Mouse (Mus musculus) MEL (cell line): ENCODE measurements around the gene Itga8. TPM values are rescaled to one million over a fixed set of nuclear protein-coding genes. Genes with fewer than 3 reads are reported as not detected.

Experiments
- DNase-seq: peaks from one replicate; pipeline ENCODE4 v3.0.0; 2011; ENCODE audit warnings: low read depth, low spot score
- H3K27ac ChIP-seq: 2 replicates; pipeline ENCODE4 v1.5.1; 2012; ENCODE audit warnings: low read depth, mild to moderate bottlenecking, control low read depth, low read length, moderate library complexity; ENCODE audit not compliant: control insufficient read depth
- H3K27me3 ChIP-seq, 2 experiments: fragments of 150-350 bp in 1 of 2; sonication (generic) in 1 of 2; 2 replicates each; pipeline ENCODE4 v1.6.1; 2012; ENCODE audit warnings: low read length in 2 of 2, mild to moderate bottlenecking in 2 of 2, improper control_type of control experiment in 1 of 2, moderate library complexity in 1 of 2; ENCODE audit not compliant: insufficient read depth in 2 of 2, control insufficient read depth in 1 of 2
- H3K36me3 ChIP-seq, 2 experiments: 2 replicates each; pipeline ENCODE4 v1.6.1; 2012 to 2014; ENCODE audit warnings: low read length in 2 of 2, improper control_type of control experiment in 1 of 2, inconsistent platforms in 1 of 2, mild to moderate bottlenecking in 1 of 2; ENCODE audit not compliant: insufficient read depth in 2 of 2, control insufficient read depth in 1 of 2
- H3K4me1 ChIP-seq, 2 experiments: fragments of 150-350 bp in 1 of 2; sonication (generic) in 1 of 2; 2 replicates each; pipeline ENCODE4 v1.6.1; 2012; ENCODE audit warnings: low read length in 2 of 2, improper control_type of control experiment in 1 of 2, mild to moderate bottlenecking in 1 of 2; ENCODE audit not compliant: insufficient read depth in 2 of 2, control insufficient read depth in 1 of 2
- H3K4me3 ChIP-seq, 2 experiments: fragments of 150-350 bp in 1 of 2; sonication (generic) in 1 of 2; 2 replicates each; pipeline ENCODE4 v1.5.1; 2012; ENCODE audit warnings: low read depth in 2 of 2, low read length in 2 of 2, mild to moderate bottlenecking in 2 of 2, moderate library complexity in 2 of 2, control low read depth in 1 of 2, improper control_type of control experiment in 1 of 2; ENCODE audit not compliant: control insufficient read depth in 1 of 2, insufficient read depth in 1 of 2
- H3K79me2 ChIP-seq: 2 replicates; pipeline ENCODE4 v1.6.1; 2012; ENCODE audit warnings: mild to moderate bottlenecking, low read length, moderate library complexity; ENCODE audit not compliant: control insufficient read depth, poor library complexity, insufficient read depth
- H3K9ac ChIP-seq: 2 replicates; pipeline ENCODE4 v1.6.1; 2012; ENCODE audit warnings: low read depth, mild to moderate bottlenecking, control low read depth, low read length, moderate library complexity; ENCODE audit not compliant: control insufficient read depth, poor library complexity, severe bottlenecking
- H3K9me3 ChIP-seq: fragments of 150-350 bp; sonication (generic); replicated peaks from 2 replicates; pipeline ENCODE4 v1.6.1; 2012; ENCODE audit warnings: mild to moderate bottlenecking, low read length, improper control_type of control experiment, moderate library complexity; ENCODE audit not compliant: insufficient read depth
- BHLHE40 ChIP-seq: IDR thresholded peaks from 2 replicates; pipeline ENCODE4 v1.6.1; 2012; ENCODE audit warnings: low read depth, mild to moderate bottlenecking, inconsistent platforms, low read length, improper control_type of control experiment, borderline replicate concordance
- CHD1 ChIP-seq: IDR thresholded peaks from 2 replicates; pipeline ENCODE4 v1.6.1; 2012; ENCODE audit warnings: low read depth, mild to moderate bottlenecking, inconsistent platforms, low read length, improper control_type of control experiment
- CTCF ChIP-seq, 3 experiments: IDR thresholded peaks in 2 of 3; conservative IDR thresholded peaks in 1 of 3; 2 replicates each; pipeline ENCODE4 v1.5.1; 2011 to 2012; ENCODE audit warnings: low read length in 3 of 3, low read depth in 2 of 3, mild to moderate bottlenecking in 2 of 3, improper control_type of control experiment in 1 of 3, inconsistent platforms in 1 of 3, mixed read lengths in 1 of 3, moderate library complexity in 1 of 3; ENCODE audit not compliant: control insufficient read depth in 1 of 3, insufficient read depth in 1 of 3, poor library complexity in 1 of 3, severe bottlenecking in 1 of 3
- ELF1 ChIP-seq: IDR thresholded peaks from 2 replicates; pipeline ENCODE4 v1.6.1; 2014; ENCODE audit warnings: low read depth, mild to moderate bottlenecking, inconsistent platforms, low read length, improper control_type of control experiment, moderate library complexity
- ETS1 ChIP-seq: IDR thresholded peaks from 2 replicates; pipeline ENCODE4 v1.6.1; 2012; ENCODE audit warnings: low read depth, mild to moderate bottlenecking, inconsistent platforms, low read length, improper control_type of control experiment, moderate library complexity
- GATA1 ChIP-seq: IDR thresholded peaks from 2 replicates; pipeline ENCODE4 v1.6.1; 2011; ENCODE audit warnings: low read depth, low read length, improper control_type of control experiment
- HCFC1 ChIP-seq: IDR thresholded peaks from 2 replicates; pipeline ENCODE4 v1.6.1; 2012; ENCODE audit warnings: low read depth, mild to moderate bottlenecking, inconsistent platforms, low read length, improper control_type of control experiment, moderate library complexity
- KAT2A ChIP-seq: conservative IDR thresholded peaks from 2 replicates; pipeline ENCODE4 v1.6.1; 2012; ENCODE audit warnings: low read depth, low read length, improper control_type of control experiment, inconsistent platforms
- MAFK ChIP-seq: IDR thresholded peaks from 2 replicates; pipeline ENCODE4 v1.6.1; 2011; ENCODE audit warnings: low read depth, mild to moderate bottlenecking, low read length, improper control_type of control experiment, borderline replicate concordance
- MAX ChIP-seq: IDR thresholded peaks from 2 replicates; pipeline ENCODE4 v1.6.1; 2011; ENCODE audit warnings: low read length, improper control_type of control experiment
- MXI1 ChIP-seq: IDR thresholded peaks from 2 replicates; pipeline ENCODE4 v1.6.1; 2011; ENCODE audit warnings: mild to moderate bottlenecking, low read depth, low read length, improper control_type of control experiment
- NELFE ChIP-seq: IDR thresholded peaks from 2 replicates; pipeline ENCODE4 v1.6.1; 2011; ENCODE audit warnings: low read depth, low read length, improper control_type of control experiment
- NRF1 ChIP-seq: IDR thresholded peaks from 2 replicates; pipeline ENCODE4 v1.6.1; 2014; ENCODE audit warnings: low read depth, mild to moderate bottlenecking, inconsistent platforms, low read length, improper control_type of control experiment, moderate library complexity; ENCODE audit not compliant: poor library complexity, insufficient read depth, severe bottlenecking
- POLR2A ChIP-seq, 2 experiments: IDR thresholded peaks; 2 replicates each; pipeline ENCODE4 v1.6.1; 2011 to 2012; ENCODE audit warnings: low read length in 2 of 2, mild to moderate bottlenecking in 2 of 2, control low read depth in 1 of 2, improper control_type of control experiment in 1 of 2, low read depth in 1 of 2, moderate library complexity in 1 of 2; ENCODE audit not compliant: control insufficient read depth in 1 of 2, insufficient read depth in 1 of 2, poor library complexity in 1 of 2
- POLR2AphosphoS2 ChIP-seq: IDR thresholded peaks from 2 replicates; pipeline ENCODE4 v1.6.1; 2011; ENCODE audit warnings: low read length, improper control_type of control experiment
- POLR2AphosphoS5 ChIP-seq: IDR thresholded peaks from 2 replicates; pipeline ENCODE4 v1.6.1; 2012; ENCODE audit warnings: low read depth, borderline replicate concordance, mild to moderate bottlenecking, inconsistent platforms, low read length, moderate library complexity, mixed read lengths
- TBP ChIP-seq: IDR thresholded peaks from 2 replicates; pipeline ENCODE4 v1.8.0; 2011; ENCODE audit warnings: low read depth, low read length, improper control_type of control experiment
- TCF12 ChIP-seq: IDR thresholded peaks from 2 replicates; pipeline ENCODE4 v1.6.1; 2014; ENCODE audit warnings: low read depth, mild to moderate bottlenecking, inconsistent platforms, low read length, improper control_type of control experiment, moderate library complexity
- USF2 ChIP-seq, 2 experiments: IDR thresholded peaks; 2 replicates each; pipeline ENCODE4 v1.6.1; 2011 to 2012; ENCODE audit warnings: improper control_type of control experiment in 2 of 2, low read length in 2 of 2, borderline replicate concordance in 1 of 2, inconsistent platforms in 1 of 2, low read depth in 1 of 2, mild to moderate bottlenecking in 1 of 2; ENCODE audit not compliant: insufficient read depth in 1 of 2
- ZKSCAN1 ChIP-seq: IDR thresholded peaks from 2 replicates; pipeline ENCODE4 v1.6.1; 2012; ENCODE audit warnings: low read depth, mild to moderate bottlenecking, inconsistent platforms, low read length, improper control_type of control experiment, moderate library complexity
- ZMIZ1 ChIP-seq: IDR thresholded peaks from 2 replicates; pipeline ENCODE4 v1.6.1; 2012; ENCODE audit warnings: low read depth, mild to moderate bottlenecking, inconsistent platforms, low read length, improper control_type of control experiment, moderate library complexity
- polyA plus RNA-seq, 2 experiments: library from polyadenylated mRNA; stranded (reverse) in 1 of 2; unstranded in 1 of 2; fragments of >175 nt in 1 of 2; fragments of >200 nt in 1 of 2; gene quantifications; 2 replicates each; pipeline versions ENCODE4 v1.2.1 to v1.2.4; 2012; ENCODE audit warnings: low replicate concordance in 2 of 2, low read depth in 1 of 2; ENCODE audit not compliant: insufficient read length in 2 of 2, insufficient read depth in 1 of 2, missing spikeins in 1 of 2
- total RNA-seq: library from RNA; depleted of rRNA; stranded (reverse); fragments of 300-350 nt; gene quantifications from 2 replicates; pipeline ENCODE4 v1.2.3, GENCODE M21; 2012

The Itga8 gene
- total and polyA plus RNA-seq, 3 experiments: not detected

DNA sequence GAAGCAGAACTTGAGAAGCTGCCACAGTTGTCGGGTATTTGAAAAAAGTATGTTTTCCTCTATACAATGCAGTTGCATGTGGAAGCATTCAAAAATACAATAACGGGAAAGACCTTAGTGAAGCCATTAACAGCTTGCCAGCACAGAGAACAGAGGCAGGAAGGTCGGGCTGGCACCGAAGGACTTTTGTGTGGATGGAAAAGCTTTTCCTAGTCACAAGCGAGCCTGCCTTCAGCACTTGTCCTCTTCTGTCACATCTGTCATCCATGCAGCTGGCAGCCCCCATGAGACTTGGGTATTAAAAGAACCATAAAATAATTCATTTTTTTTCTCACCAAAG, 27.3 kb upstream of the Itga8 start:
- no peak overlapping the region for H3K27ac ChIP-seq
- TF ChIP-seq HCFC1 (no peak), TBP (no peak), BHLHE40 (no peak), NELFE (no peak), KAT2A (no peak), GATA1 (no peak)
- no peak for DNase-seq
- H3K27me3 ChIP-seq: no peaks in the 10 kb centered on the region
- H3K9me3 ChIP-seq: no peaks in the 10 kb centered on the region
- no peaks in the 10 kb centered on the region for H3K36me3 ChIP-seq
- no peak overlapping the region for H3K9ac ChIP-seq
- H3K4me3 ChIP-seq: no peak overlapping the region
- no peaks in the 10 kb centered on the region for H3K79me2 ChIP-seq
- H3K4me1 ChIP-seq: no peaks in the 10 kb centered on the region

DNA sequence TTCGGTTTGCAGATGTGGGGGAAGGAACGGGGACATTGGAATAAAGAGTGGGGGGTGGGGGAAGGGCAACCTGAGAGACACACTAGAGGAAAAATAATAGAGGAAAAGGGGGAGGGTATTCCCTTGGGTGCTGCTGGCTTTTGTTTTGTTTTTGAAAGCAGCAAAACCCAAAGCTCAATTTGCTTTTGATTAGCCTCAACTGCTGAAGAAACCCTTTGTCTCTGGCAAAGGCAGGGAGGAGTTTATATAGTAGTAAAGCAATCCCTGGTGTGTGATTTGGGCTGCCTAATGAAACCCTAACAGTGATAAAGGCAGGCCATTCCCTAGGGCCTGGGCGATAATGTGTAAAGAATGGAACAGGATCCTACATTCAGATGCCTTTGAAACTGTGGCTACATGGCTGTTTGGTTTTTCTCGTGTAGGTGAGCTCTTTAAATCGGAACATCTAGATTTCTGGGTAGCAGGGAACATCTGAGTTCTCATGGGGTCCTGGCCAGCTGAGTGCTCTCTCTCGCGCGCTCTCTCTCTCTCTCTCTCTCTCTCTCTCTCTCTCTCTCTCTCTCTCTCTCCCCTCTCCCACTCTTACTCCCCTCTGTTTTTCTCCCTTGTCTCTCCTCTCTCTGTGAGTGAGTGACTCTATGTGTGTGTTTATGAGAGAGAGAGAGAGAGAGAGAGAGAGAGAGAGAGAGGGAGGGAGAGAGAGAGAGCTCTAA, 26.8 kb upstream of the Itga8 start:
- DNase-seq: no peak
- Histone ChIP-seq H3K36me3 (no peaks in the 10 kb centered on the region), H3K79me2 (no peaks in the 10 kb centered on the region), H3K9ac (no peak overlapping the region), H3K4me3 (no peak overlapping the region), H3K27me3 (no peaks in the 10 kb centered on the region), H3K9me3 (no peaks in the 10 kb centered on the region), H3K27ac (no peak overlapping the region), H3K4me1 (no peaks in the 10 kb centered on the region)
- TF ChIP-seq ETS1 (no peak), POLR2AphosphoS5 (no peak)

DNA sequence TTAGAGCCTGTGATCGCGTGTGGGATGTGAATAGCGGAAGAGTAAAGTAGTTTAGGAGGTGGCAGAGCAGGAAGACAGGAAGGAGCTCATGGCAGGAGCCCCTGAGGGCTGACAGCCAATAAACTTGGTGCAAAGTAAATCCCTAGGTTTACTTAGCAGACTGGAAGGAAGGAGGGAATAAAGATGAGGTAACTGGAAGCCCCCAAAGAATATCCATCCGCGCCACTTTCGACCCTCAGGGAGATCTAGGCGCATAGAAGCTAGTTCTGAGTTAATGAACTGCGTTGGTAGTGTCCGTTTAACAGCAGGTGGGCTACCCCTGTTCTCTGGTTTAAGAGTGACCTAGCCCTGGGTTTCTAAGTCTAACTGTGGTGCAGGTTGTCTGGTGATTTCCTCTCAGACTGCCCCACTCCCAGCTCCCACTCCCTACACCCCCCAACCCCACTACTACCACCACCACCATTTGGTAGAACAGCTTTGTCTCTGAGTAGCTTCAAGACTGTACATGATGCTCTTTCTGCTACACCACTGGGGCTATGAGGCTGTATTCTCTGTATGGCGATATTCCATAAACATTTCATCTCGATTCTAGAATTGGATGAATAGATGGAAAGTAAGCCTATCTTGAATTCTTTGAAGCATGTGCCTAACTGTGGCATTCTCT, 26.1 kb upstream of the Itga8 start:
- no peak overlapping the region for H3K4me3 ChIP-seq
- no peak for DNase-seq
- H3K79me2 ChIP-seq: no peaks in the 10 kb centered on the region
- H3K36me3 ChIP-seq: no peaks in the 10 kb centered on the region
- no peak for TF ChIP-seq BHLHE40
- TF ChIP-seq MAFK: no peak
- TF ChIP-seq ZMIZ1: no peak
- no peak for TF ChIP-seq POLR2AphosphoS2
- TF ChIP-seq POLR2A (IDR thresholded peaks at IDR 0.05; ENCODE audit: control insufficient read depth in 1 of 2, insufficient read depth in 1 of 2, low read depth in 1 of 2, low read length in 2 of 2, poor library complexity in 1 of 2): no peak
- no peak for TF ChIP-seq TBP
- no peak for TF ChIP-seq ELF1
- no peak for TF ChIP-seq POLR2AphosphoS5
- TF ChIP-seq USF2 (IDR thresholded peaks at IDR 0.05; ENCODE audit: borderline replicate concordance in 1 of 2, insufficient read depth in 1 of 2, low read depth in 1 of 2, low read length in 2 of 2): no peak
- TF ChIP-seq MAX: no peak
- no peak for TF ChIP-seq ETS1
- no peak for TF ChIP-seq ZKSCAN1
- TF ChIP-seq GATA1: no peak
- no peak for TF ChIP-seq NELFE
- TF ChIP-seq MXI1: no peak
- no peak for TF ChIP-seq CTCF (IDR thresholded peaks at IDR 0.05 in 2 of 3, conservative IDR thresholded peaks at IDR 0.05 in 1 of 3; ENCODE audit: control insufficient read depth in 1 of 3, insufficient read depth in 1 of 3, low read depth in 2 of 3, low read length in 3 of 3, poor library complexity in 1 of 3, severe bottlenecking in 1 of 3)
- no peak for TF ChIP-seq NRF1
- no peak for TF ChIP-seq CHD1
- TF ChIP-seq TCF12: no peak
- no peaks in the 10 kb centered on the region for H3K9me3 ChIP-seq
- no peaks in the 10 kb centered on the region for H3K27me3 ChIP-seq
- no peak overlapping the region for H3K27ac ChIP-seq
- H3K9ac ChIP-seq: no peak overlapping the region
- H3K4me1 ChIP-seq: no peaks in the 10 kb centered on the region
